Mouse (Mus musculus) fat pad, adult 2 months (tissue): ENCODE results near the gene Dmrtc1c1.
"Not testable (repeated sequence)": the region's sequence is repeated elsewhere in the genome, so short reads cannot be mapped to it uniquely, and the experiment has no call there.

Source experiments
- DNase-seq: peaks from one replicate; pipeline ENCODE4 v3.0.0-alpha.2; 2011; ENCODE audit warnings: low read depth, low spot score; ENCODE audit errors: extremely low read depth

Gene Dmrtc1c1

DNA sequence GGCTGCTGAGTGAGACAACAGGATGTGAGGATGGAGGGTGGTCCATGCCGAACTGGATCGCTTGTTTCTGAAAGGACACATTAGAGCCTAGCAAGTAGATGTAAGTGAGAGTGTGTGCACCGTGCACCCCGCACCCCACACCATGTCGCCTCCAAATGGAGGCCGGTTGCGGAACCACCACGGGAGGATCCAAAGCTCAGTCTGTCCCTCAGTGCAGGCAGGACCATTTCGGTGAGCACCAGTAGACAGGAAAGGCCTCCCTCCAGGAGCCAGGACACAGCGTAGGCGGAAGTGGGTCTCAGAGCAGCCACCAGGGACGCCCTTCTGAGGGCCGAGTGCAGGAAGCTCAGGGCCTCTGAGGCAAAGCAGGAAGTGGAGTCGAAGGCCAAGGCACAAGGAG is at the start of gene Dmrtc1c1:
TSS of gene Dmrtc1c1 (plus strand) at position 301 of the 400 bp plus-strand sequence.
- not testable (repeated sequence) for DNase-seq

DNA sequence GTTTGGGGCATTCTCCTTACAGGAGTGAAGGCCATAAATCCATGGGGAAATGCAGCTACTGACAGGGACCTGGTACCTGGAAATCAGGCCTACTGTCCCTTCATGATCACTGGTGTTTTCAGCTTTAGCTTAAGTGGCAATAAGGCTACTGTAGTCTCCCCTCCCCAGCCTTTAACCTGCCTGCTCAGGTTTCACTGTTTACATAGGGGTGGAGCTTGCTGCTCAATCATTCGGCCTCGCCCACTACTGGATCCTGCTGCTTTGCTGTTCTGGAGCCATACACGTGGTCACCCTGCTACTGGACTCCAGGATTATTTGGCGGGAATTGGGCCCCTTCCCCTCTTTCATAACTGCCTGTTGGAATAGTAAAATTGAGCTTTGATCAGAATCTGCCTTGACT is 36.9 kb upstream of the Dmrtc1c1 start:
- DNase-seq: no peak

DNA sequence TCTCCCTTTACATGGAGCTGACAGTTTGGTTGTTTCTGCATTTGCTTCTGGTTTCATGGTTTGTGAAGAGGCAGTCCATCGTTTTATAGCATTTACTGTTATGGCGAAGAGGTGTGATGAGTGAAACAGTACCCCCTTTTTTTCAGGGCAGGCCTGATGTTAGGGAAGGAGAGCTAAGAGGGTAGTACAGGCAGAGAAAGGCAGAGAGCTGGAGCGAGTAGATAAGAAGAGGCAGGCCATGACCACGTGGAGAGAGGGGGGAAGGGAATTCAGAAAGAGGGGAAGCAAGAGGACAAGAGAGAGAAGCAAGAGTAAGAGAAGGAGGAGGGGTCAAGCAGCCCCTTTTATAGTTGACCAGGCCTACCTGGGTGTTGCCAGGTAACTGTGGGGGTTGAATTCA is 9.5 kb downstream of the Dmrtc1c1 start:
- no peak for DNase-seq

- not testable (repeated sequence) for DNase-seq
Measured at GRCm38 (mm10) chrX:102854516-102854915, 51.8 kb downstream of the Dmrtc1c1 start, which contains the start of gene Dmrtc1c2. Dmrtc1c2 (minus strand) TSS chrX:102854616.
